Mouse (Mus musculus): ENCODE results near the gene Rnf135. TPM values are rescaled to one million over a fixed set of nuclear protein-coding genes. Genes with fewer than 3 reads are reported as not detected.
"Not testable (repeated sequence)": the region's sequence is repeated elsewhere in the genome, so short reads cannot be mapped to it uniquely, and the experiment has no call there.

Gene Rnf135
- polyA plus RNA-seq, 1 experiment from 2014 or later = 10.6 TPM

DNA sequence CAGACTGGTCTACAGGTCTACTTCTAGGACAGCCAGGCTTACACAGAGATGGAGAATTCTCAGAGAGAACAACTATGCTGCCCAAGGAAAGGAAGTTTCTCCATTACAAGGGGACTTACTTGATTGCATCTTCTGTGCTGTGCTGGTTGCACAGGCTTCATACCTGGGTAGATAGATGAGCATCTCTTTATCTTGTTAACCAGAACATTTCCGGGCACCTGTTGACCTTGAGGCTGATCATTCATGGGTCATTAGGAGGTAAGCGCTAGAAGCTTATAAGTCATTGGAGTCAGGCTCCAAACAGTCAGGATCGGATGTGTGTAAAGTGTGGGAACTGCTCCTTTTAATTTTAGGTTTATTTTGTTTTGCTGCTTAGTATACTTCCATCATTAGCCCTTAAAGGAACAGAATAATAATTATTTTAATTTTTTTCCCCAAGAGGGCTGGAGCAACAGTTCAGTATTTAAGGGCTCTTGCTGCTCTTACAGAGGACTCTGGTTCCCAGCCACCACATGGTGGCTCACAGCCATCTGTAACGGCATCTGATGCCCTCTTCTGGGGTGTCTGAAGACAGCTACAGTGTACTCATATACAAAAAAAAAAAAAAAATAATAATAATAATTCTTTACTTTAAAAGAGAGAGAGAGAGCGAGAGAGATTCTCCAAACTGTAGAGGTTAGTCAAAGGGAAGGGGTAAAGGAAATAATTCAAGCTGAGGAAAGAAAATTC lies 2.5 kb upstream of the Rnf135 start:
- 67% methylated on average over 5 of the region's 5 CpGs for WGBS
- no peak for ATAC-seq (ENCODE audit: extremely low read depth, insufficient number of reproducible peaks, low FRiP score, low TSS enrichment)
- H3K36me3 ChIP-seq = no peaks in the 10 kb centered on the region

DNA sequence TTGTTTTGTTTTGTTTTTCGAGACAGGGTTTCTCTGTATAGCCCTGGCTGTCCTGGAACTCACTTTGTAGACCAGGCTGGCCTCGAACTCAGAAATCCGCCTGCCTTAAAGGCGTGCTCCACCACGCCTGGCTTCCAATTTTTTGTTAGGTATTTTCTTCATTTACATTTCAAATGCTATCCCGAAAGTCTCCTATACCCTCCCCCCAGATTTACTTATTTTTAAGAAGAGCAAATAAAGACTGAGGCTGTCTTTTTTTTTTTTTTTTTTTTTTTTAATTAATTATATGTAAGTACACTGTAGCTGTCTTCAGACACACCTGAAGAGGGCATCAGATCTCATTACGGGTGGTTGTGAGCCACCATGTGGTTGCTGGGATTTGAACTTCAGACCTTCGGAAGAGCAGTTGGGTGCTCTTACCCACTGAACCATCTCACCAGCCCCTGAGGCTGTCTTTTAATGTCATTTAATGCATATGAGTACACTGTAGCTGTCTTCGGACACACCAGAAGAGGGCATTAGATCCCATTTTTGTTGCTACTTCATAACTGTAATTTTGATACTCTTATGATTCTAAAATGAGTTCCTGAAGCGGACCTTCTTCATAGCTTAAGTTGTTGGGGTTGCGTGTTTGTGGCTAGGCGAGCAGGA lies 472 bp upstream of the Rnf135 start:
- H3K36me3 ChIP-seq; H3K9me3 ChIP-seq; H3K27me3 ChIP-seq (replicated peaks); ATAC-seq (ENCODE audit: extremely low read depth, insufficient number of reproducible peaks, low FRiP score, low TSS enrichment): not testable (repeated sequence)
- Histone ChIP-seq H3K4me3 (peak overlapping the region; percentile 83), H3K4me1 (peaks cover 13% of the 10 kb centered on the region), H3K9ac (peak overlapping the region; percentile 94), H3K4me2 (peak overlapping the region; percentile 76), H3K27ac (replicated peaks) (peak overlapping the region; percentile 86)
- 42% methylated on average over 12 of the region's 12 CpGs for WGBS

More for the DNA sequence above, 2.5 kb upstream of the Rnf135 start:
- Histone ChIP-seq H3K9me3 (no peaks in the 10 kb centered on the region), H3K9ac (no peak overlapping the region), H3K4me3 (no peak overlapping the region), H3K27me3 (replicated peaks) (no peaks in the 10 kb centered on the region), H3K4me1 (peaks cover 26% of the 10 kb centered on the region), H3K27ac (replicated peaks) (no peak overlapping the region), H3K4me2 (no peak overlapping the region)

- H3K36me3 ChIP-seq = peaks cover 6% of the 10 kb centered on the region
- WGBS = 83% methylated on average over 6 of the region's 6 CpGs
- H3K9me3 ChIP-seq = no peaks in the 10 kb centered on the region
- peaks cover 13% of the 10 kb centered on the region for H3K4me1 ChIP-seq
- peak overlapping the region; percentile 86; the same call in 1 of the 2 replicates for H3K27ac ChIP-seq (replicated peaks)
- peak overlapping the region; percentile 76 for H3K4me2 ChIP-seq
- H3K27me3 ChIP-seq (replicated peaks) = no peaks in the 10 kb centered on the region
- peak overlapping the region; percentile 83 for H3K4me3 ChIP-seq
- H3K9ac ChIP-seq = peak overlapping the region; percentile 94
- ATAC-seq (ENCODE audit: extremely low read depth, insufficient number of reproducible peaks, low FRiP score, low TSS enrichment) = no peak
Observed at GRCm38 (mm10) chr11:80184531-80185071, 950 bp downstream of the Rnf135 start.

- WGBS = 59% methylated on average over 5 of the region's 5 CpGs
- Histone ChIP-seq H3K4me1 (peaks cover 13% of the 10 kb centered on the region), H3K36me3 (peaks cover 13% of the 10 kb centered on the region), H3K4me2 (peak overlapping the region; percentile 76)
- not testable (repeated sequence) for H3K9me3 ChIP-seq; H3K27ac ChIP-seq (replicated peaks); H3K4me3 ChIP-seq; ATAC-seq (ENCODE audit: extremely low read depth, insufficient number of reproducible peaks, low FRiP score, low TSS enrichment); H3K27me3 ChIP-seq (replicated peaks); H3K9ac ChIP-seq
Observed at GRCm38 (mm10) chr11:80185441-80185976, 1.9 kb downstream of the Rnf135 start.

DNA sequence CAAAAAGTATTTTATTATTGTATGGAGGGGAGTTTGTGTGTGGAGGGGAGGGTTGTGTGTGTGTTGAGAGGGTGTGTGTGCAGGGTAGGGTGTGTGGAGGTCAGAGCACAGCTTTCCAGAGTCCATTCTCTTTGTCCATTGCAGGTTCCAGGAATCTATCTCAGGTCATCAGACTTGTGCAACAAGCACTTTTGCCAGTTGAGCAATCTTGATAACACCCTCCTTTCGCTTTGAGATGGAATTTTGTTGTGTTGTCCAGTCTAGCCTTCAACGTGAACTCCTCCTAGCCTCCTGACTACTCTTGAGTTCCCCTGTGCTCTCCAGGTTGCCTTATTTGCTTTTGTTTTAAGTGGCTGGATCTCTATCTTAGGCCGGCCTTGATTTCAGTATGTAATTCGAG lies 6.6 kb downstream of the Rnf135 start:
- Histone ChIP-seq H3K27ac (replicated peaks) (no peak overlapping the region), H3K9me3 (no peaks in the 10 kb centered on the region), H3K4me3 (no peak overlapping the region), H3K4me2 (no peak overlapping the region), H3K27me3 (replicated peaks) (no peaks in the 10 kb centered on the region), H3K4me1 (peaks cover 3% of the 10 kb centered on the region), H3K9ac (no peak overlapping the region), H3K36me3 (peaks cover 55% of the 10 kb centered on the region)
- 70% methylated on average over 4 of the region's 4 CpGs for WGBS
- ATAC-seq (ENCODE audit: extremely low read depth, insufficient number of reproducible peaks, low FRiP score, low TSS enrichment) = no peak

- H3K4me2 ChIP-seq = no peak overlapping the region
- peaks cover 73% of the 10 kb centered on the region for H3K36me3 ChIP-seq
- no peaks in the 10 kb centered on the region for H3K4me1 ChIP-seq
- H3K9me3 ChIP-seq = no peaks in the 10 kb centered on the region
- no peaks in the 10 kb centered on the region for H3K27me3 ChIP-seq (replicated peaks)
- H3K27ac ChIP-seq (replicated peaks) = no peak overlapping the region
- no peak overlapping the region for H3K4me3 ChIP-seq
- WGBS = 61% methylated on average over 4 of the region's 4 CpGs
- ATAC-seq (ENCODE audit: extremely low read depth, insufficient number of reproducible peaks, low FRiP score, low TSS enrichment) = no peak
- H3K9ac ChIP-seq = no peak overlapping the region
Observed at GRCm38 (mm10) chr11:80193827-80194226, 10.2 kb downstream of the Rnf135 start.

- peaks cover 64% of the 10 kb centered on the region for H3K36me3 ChIP-seq
- no peaks in the 10 kb centered on the region for H3K4me1 ChIP-seq
- no peak overlapping the region for H3K4me2 ChIP-seq
- H3K9ac ChIP-seq = no peak overlapping the region
- no peak for ATAC-seq (ENCODE audit: extremely low read depth, insufficient number of reproducible peaks, low FRiP score, low TSS enrichment)
- H3K4me3 ChIP-seq = no peak overlapping the region
- no peaks in the 10 kb centered on the region for H3K9me3 ChIP-seq
- 83% methylated on average over 7 of the region's 7 CpGs for WGBS
- H3K27ac ChIP-seq (replicated peaks) = no peak overlapping the region
- H3K27me3 ChIP-seq (replicated peaks) = no peaks in the 10 kb centered on the region
Observed at GRCm38 (mm10) chr11:80196351-80196750, 12.7 kb downstream of the Rnf135 start.

DNA sequence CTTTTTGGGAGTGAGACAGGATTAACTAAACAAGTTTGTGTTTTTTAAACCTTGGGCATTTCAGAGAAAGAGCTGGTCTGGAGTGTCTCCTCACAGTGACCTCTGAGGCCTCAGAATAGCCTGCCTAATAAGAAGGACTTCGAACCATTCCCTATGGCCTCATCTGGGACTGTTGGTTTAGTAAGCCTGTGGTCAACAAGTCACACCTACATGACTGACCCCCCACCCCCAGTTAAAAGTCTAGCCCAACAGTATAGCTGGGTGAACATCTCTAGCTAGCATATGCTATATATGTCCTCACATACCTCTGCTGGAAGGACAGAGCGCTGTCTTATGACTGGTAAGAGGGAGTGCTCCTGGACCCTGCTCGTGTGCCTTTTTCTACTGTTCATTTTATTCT lies 15.7 kb downstream of the Rnf135 start:
- 87% methylated on average over 3 of the region's 3 CpGs for WGBS
- Histone ChIP-seq H3K9ac (no peak overlapping the region), H3K4me3 (no peak overlapping the region), H3K36me3 (peaks cover 39% of the 10 kb centered on the region), H3K27me3 (replicated peaks) (no peaks in the 10 kb centered on the region), H3K4me1 (no peaks in the 10 kb centered on the region), H3K9me3 (no peaks in the 10 kb centered on the region), H3K27ac (replicated peaks) (no peak overlapping the region), H3K4me2 (no peak overlapping the region)
- ATAC-seq (ENCODE audit: extremely low read depth, insufficient number of reproducible peaks, low FRiP score, low TSS enrichment) = no peak

DNA sequence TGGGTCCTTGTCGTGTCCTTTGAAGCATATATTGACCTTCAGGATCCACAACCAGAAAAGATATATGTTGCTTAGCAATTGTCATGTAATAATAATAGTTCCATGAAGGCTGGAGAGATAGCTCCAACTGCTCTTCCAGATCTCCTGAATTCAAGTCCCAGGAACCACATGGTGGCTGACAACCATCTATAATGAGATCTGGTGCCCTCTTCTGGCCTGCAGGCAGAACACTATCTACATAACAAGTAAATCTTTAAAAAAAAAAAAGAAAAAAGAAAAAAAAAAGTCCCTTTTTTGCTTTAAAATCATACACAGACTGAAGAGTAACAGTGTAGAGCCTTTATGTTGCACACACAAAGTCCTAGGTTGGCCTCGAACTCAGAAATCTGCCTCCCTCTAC lies 16.1 kb downstream of the Rnf135 start:
- 95% methylated on average over 2 of the region's 2 CpGs for WGBS
- no peak for ATAC-seq (ENCODE audit: extremely low read depth, insufficient number of reproducible peaks, low FRiP score, low TSS enrichment)
- H3K36me3 ChIP-seq = peaks cover 35% of the 10 kb centered on the region
- H3K9me3 ChIP-seq = no peaks in the 10 kb centered on the region
- H3K27ac ChIP-seq (replicated peaks) = no peak overlapping the region
- no peaks in the 10 kb centered on the region for H3K27me3 ChIP-seq (replicated peaks)
- H3K4me1 ChIP-seq = no peaks in the 10 kb centered on the region
- H3K9ac ChIP-seq = no peak overlapping the region
- no peak overlapping the region for H3K4me3 ChIP-seq
- H3K4me2 ChIP-seq = no peak overlapping the region

DNA sequence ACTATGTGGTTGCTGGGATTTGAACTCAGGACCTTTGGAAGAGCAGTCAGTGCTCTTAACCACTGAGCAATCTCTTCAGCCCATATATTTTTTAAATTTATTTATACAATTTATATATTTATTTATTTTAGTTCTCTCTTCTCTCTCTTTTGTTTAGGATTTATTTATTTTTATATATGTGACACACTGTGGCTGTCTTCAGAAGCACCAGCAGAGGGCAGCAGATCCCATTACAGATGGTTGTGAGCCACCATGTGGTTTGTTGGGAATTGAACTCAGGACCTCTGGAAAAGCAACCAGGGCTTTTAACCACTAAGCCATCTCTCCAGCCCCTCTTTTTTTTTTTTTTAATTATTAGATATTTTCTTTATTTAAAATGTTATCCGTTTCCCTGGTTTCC lies 16.7 kb downstream of the Rnf135 start:
- 64% methylated on average over 1 of the region's 1 CpGs for WGBS
- H3K9ac ChIP-seq = no peak overlapping the region
- no peak for ATAC-seq (ENCODE audit: extremely low read depth, insufficient number of reproducible peaks, low FRiP score, low TSS enrichment)

GRCm38 (mm10) chr11:80202296-80202695 lies 18.6 kb downstream of the Rnf135 start:
- Histone ChIP-seq H3K36me3 (peaks cover 20% of the 10 kb centered on the region), H3K27me3 (replicated peaks) (no peaks in the 10 kb centered on the region), H3K9me3 (no peaks in the 10 kb centered on the region), H3K4me2 (no peak overlapping the region), H3K27ac (replicated peaks) (no peak overlapping the region), H3K4me3 (no peak overlapping the region), H3K4me1 (no peaks in the 10 kb centered on the region), H3K9ac (no peak overlapping the region)
- WGBS = 78% methylated on average over 6 of the region's 6 CpGs
- ATAC-seq (ENCODE audit: extremely low read depth, insufficient number of reproducible peaks, low FRiP score, low TSS enrichment) = no peak

More for the DNA sequence above, 16.7 kb downstream of the Rnf135 start:
- H3K27ac ChIP-seq (replicated peaks) = no peak overlapping the region
- no peaks in the 10 kb centered on the region for H3K4me1 ChIP-seq
- peaks cover 29% of the 10 kb centered on the region for H3K36me3 ChIP-seq
- no peaks in the 10 kb centered on the region for H3K27me3 ChIP-seq (replicated peaks)
- no peak overlapping the region for H3K4me2 ChIP-seq
- H3K4me3 ChIP-seq = no peak overlapping the region
- no peaks in the 10 kb centered on the region for H3K9me3 ChIP-seq
